Mouse (Mus musculus) cerebellum, adult 2 months (tissue): ENCODE results near the gene Tpcn1.

Experiments used
- CTCF ChIP-seq: fragments of 200-500 bp; IDR thresholded peaks from 2 replicates; pipeline ENCODE4 v1.5.1; 2011; ENCODE audit warnings: low read depth, mild to moderate bottlenecking, control low read depth, low read length, moderate library complexity, borderline replicate concordance; ENCODE audit not compliant: insufficient read depth
- POLR2A ChIP-seq: fragments of 200-500 bp; IDR thresholded peaks from 2 replicates; pipeline ENCODE4 v1.6.1; 2011; ENCODE audit warnings: low read length, control low read depth, borderline replicate concordance; ENCODE audit not compliant: insufficient read depth

- TF ChIP-seq CTCF (no peak), POLR2A (no peak)
Observed at GRCm38 (mm10) chr5:120599625-120600024, 11.2 kb upstream of the Tpcn1 start.
